9 mouse cellular contexts compared by ENCODE assay signal in genomic region chr12:116648584-116649206, GRCm38 (mm10).
DNase-seq lines count a peak whose midpoint lies in the region; ATAC-seq lines count a peak whose summit lies in the region.
"Had no signal": no experiment of that assay in that cellular context is flagged by ENCODE, and none has a peak within 500 bp of the region (broad histone marks: within the 10 kb centered on the region; RNA-seq: fewer than 3 reads in every experiment).

No protein-coding gene starts in this region.

- peak; percentile 11 for DNase-seq in ovary, postnatal 36 days (ENCODE audit: low spot score)
- no peak for DNase-seq in ovary, postnatal 10 days (ENCODE audit: low spot score)
- DNase-seq in c-Kit-positive CD71-positive TER-119-negative erythroid progenitor cells, embryonic 14.5 days (ENCODE audit: low read depth): peak; percentile 1
- DNase-seq in frontal cortex, postnatal 25 days (ENCODE audit: low spot score in 2 of 2): peak; percentile 43 to 52
- DNase-seq in left cerebral cortex, adult 18-20 months (ENCODE audit: low spot score in 2 of 2): peak; percentile 71 to 72
- peak; percentile 93 for DNase-seq in midbrain, embryonic 14.5 days
- DNase-seq in thymus, postnatal 4 days: peak; percentile 81
- no peak for DNase-seq in spleen, postnatal 14 days (ENCODE audit: low spot score in 2 of 2)

- H3K4me3 ChIP-seq in midbrain, embryonic 14.5 days (replicated peaks; ENCODE audit: low read depth, low read length): no peak overlapping the region
- H3K4me3 ChIP-seq: embryonic facial prominence, embryonic 15.5 days had no signal

- H3K9me3 ChIP-seq in midbrain, embryonic 14.5 days (ENCODE audit: control insufficient read depth, low read length): no peaks in the 10 kb centered on the region
- H3K9me3 ChIP-seq: embryonic facial prominence, embryonic 15.5 days had no signal

- no peak overlapping the region for H3K9ac ChIP-seq in midbrain, embryonic 14.5 days (replicated peaks; ENCODE audit: low read length)
- H3K9ac ChIP-seq: embryonic facial prominence, embryonic 15.5 days had no signal

- H3K4me2 ChIP-seq in midbrain, embryonic 14.5 days (ENCODE audit: low read length): no peak overlapping the region
- H3K4me2 ChIP-seq: embryonic facial prominence, embryonic 15.5 days had no signal

- 0 out of 2 replicates have a peak, but pooled peaks cover 3% of the 10 kb centered on the region for H3K4me1 ChIP-seq in midbrain, embryonic 14.5 days (ENCODE audit: control insufficient read depth, insufficient read depth, low read length)
- H3K4me1 ChIP-seq: embryonic facial prominence, embryonic 15.5 days had no signal

- ATAC-seq in midbrain, embryonic 14.5 days (ENCODE audit: low FRiP score, low TSS enrichment): peak; percentile 83

- H3K27me3 ChIP-seq in midbrain, embryonic 14.5 days (ENCODE audit: control insufficient read depth, insufficient read depth, low read length): no peaks in the 10 kb centered on the region
- H3K27me3 ChIP-seq: embryonic facial prominence, embryonic 15.5 days had no signal

- 70% methylated on average over 4 of the region's 4 CpGs for WGBS in midbrain, embryonic 14.5 days

- peak overlapping the region; percentile 20; the same call in 1 of the 2 replicates for H3K27ac ChIP-seq in midbrain, embryonic 14.5 days (replicated peaks; ENCODE audit: low read depth, low read length)
- H3K27ac ChIP-seq: embryonic facial prominence, embryonic 15.5 days had no signal

- H3K36me3 ChIP-seq in midbrain, embryonic 14.5 days (ENCODE audit: control insufficient read depth, insufficient read depth, low read length): no peaks in the 10 kb centered on the region
- H3K36me3 ChIP-seq: embryonic facial prominence, embryonic 15.5 days had no signal

Comparison
In these comparisons a context has a peak if more than half of its experiments do, and no peak if none do; other contexts are left out.
1. DNase-seq: peak in ovary, postnatal 36 days (single experiment), c-Kit-positive CD71-positive TER-119-negative erythroid progenitor cells, embryonic 14.5 days (single experiment), frontal cortex, postnatal 25 days (2 of 2), left cerebral cortex, adult 18-20 months (2 of 2), midbrain, embryonic 14.5 days (single experiment) and thymus, postnatal 4 days (single experiment); none in ovary, postnatal 10 days (single experiment) and spleen, postnatal 14 days (0 of 2).